Mouse (Mus musculus): ENCODE results near the gene Inf2. TPM values are rescaled to one million over a fixed set of nuclear protein-coding genes. Genes with fewer than 3 reads are reported as not detected.

Inf2 gene
- polyA plus RNA-seq, 1 experiment from 2014 or later = 4.3 TPM

Small RNA genes lying within 50 kb of the gene (microRNA-seq; reads per million reads assigned to microRNA genes)
- 1.7 reads per million for gene Mir6939

Other genes starting within 250 kb of the Inf2 start
- 0.18 and 0.21 TPM in 2 replicates for gene A530016L24Rik, start 99.3 kb upstream of the Inf2 start, polyA plus RNA-seq (2015; fragmentation: Nextera tagmentation; extraction: Ambion mirVana)
- gene Tmem179, start 72.0 kb upstream of the Inf2 start, polyA plus RNA-seq (2015; fragmentation: Nextera tagmentation; extraction: Ambion mirVana) = 2.7 TPM in 2 replicates
- 4.3 and 4.4 TPM in 2 replicates for gene Adssl1, start 31.3 kb downstream of the Inf2 start, polyA plus RNA-seq (2015; fragmentation: Nextera tagmentation; extraction: Ambion mirVana)
- gene Siva1, start 55.9 kb downstream of the Inf2 start, polyA plus RNA-seq (2015; fragmentation: Nextera tagmentation; extraction: Ambion mirVana) = 198 and 214 TPM in 2 replicates
- gene Akt1, start 86.1 kb downstream of the Inf2 start, polyA plus RNA-seq (2015; fragmentation: Nextera tagmentation; extraction: Ambion mirVana) = 161 and 170 TPM in 2 replicates
- gene Zbtb42, start 90.0 kb downstream of the Inf2 start, polyA plus RNA-seq (2015; fragmentation: Nextera tagmentation; extraction: Ambion mirVana) = 9.3 and 10.8 TPM in 2 replicates
- 24.3 and 24.6 TPM in 2 replicates for gene Cep170b, start 131.7 kb downstream of the Inf2 start, polyA plus RNA-seq (2015; fragmentation: Nextera tagmentation; extraction: Ambion mirVana)
- gene Pld4, start 171.9 kb downstream of the Inf2 start, polyA plus RNA-seq (2015; fragmentation: Nextera tagmentation; extraction: Ambion mirVana) = 14.5 and 16.8 TPM in 2 replicates
- 3.8 and 4.7 TPM in 2 replicates for gene Ahnak2, start 213.9 kb downstream of the Inf2 start, polyA plus RNA-seq (2015; fragmentation: Nextera tagmentation; extraction: Ambion mirVana)
- 6.1 and 7.0 TPM in 2 replicates for gene Clba1, start 220.2 kb downstream of the Inf2 start, polyA plus RNA-seq (2015; fragmentation: Nextera tagmentation; extraction: Ambion mirVana)
- gene Cdca4, start 240.6 kb downstream of the Inf2 start, polyA plus RNA-seq (2015; fragmentation: Nextera tagmentation; extraction: Ambion mirVana) = 97.0 and 100 TPM in 2 replicates